Mouse (Mus musculus) embryonic facial prominence, embryonic 13.5 days (tissue): ENCODE measurements around the gene Speer4d. TPM values are rescaled to one million over a fixed set of nuclear protein-coding genes. Genes with fewer than 3 reads are reported as not detected.

Experiments used
- polyA plus RNA-seq: library from polyadenylated mRNA; unstranded; fragments of >200 nt; fragmentation: Nextera tagmentation; extraction: Ambion mirVana; gene quantifications from 2 replicates; pipeline ENCODE4 v1.2.1, GENCODE M21; 2015

Gene Speer4d
- polyA plus RNA-seq, 1 experiment from 2014 or later, result not detected

Other genes starting within 250 kb of the Speer4d start
- gene Gm21149, start 142.5 kb upstream of the Speer4d start, polyA plus RNA-seq, result not detected in 2 replicates
- not detected in 2 replicates for gene Gm21190, start 89.8 kb upstream of the Speer4d start, polyA plus RNA-seq
- not detected in 2 replicates for gene Gm21083, start 41.7 kb upstream of the Speer4d start, polyA plus RNA-seq
- not detected in 2 replicates for gene 4930572O03Rik, start 38.0 kb downstream of the Speer4d start, polyA plus RNA-seq
- not detected in 2 replicates for gene Speer4c, start 95.2 kb downstream of the Speer4d start, polyA plus RNA-seq